Mouse (Mus musculus) heart, postnatal 0 days (tissue): ENCODE data around the gene Fbxl4.

Source experiments
- CTCF ChIP-seq: IDR thresholded peaks from 2 replicates; pipeline ENCODE4 v1.5.1; 2016; ENCODE audit warnings: antibody characterized with exemption, control low read depth, low read depth
- EP300 ChIP-seq: IDR thresholded peaks from 2 replicates; pipeline ENCODE4 v1.6.1; 2016; ENCODE audit warnings: antibody characterized with exemption, low read depth

DNA sequence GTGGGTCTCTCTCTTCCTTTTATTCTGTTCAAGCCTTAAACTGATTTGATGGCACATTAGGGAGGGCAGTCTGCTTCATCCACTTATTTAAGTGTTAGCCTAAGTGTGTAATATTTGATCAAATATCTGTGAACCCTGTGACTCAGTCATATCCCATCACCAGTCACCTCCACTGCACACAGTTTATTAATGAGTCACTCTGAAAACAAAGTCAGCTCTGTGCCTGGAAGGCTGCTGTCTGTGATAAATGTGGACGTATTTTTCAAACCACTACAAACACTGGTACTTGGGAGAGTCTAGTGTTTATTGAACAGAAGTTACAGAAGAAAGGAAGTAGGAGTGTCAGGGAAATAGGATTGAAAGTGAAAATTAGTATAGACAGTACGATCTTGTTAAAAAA is 63.3 kb downstream of the Fbxl4 start:
- TF ChIP-seq CTCF (no peak), EP300 (no peak)
